Mouse (Mus musculus) urinary bladder, postnatal 10 days (tissue): Measurements from ENCODE around the gene Fut9.

Experiments used
- DNase-seq: peaks from one replicate; pipeline ENCODE4 v3.0.0; 2022; ENCODE audit warnings: low spot score

Gene Fut9

DNA sequence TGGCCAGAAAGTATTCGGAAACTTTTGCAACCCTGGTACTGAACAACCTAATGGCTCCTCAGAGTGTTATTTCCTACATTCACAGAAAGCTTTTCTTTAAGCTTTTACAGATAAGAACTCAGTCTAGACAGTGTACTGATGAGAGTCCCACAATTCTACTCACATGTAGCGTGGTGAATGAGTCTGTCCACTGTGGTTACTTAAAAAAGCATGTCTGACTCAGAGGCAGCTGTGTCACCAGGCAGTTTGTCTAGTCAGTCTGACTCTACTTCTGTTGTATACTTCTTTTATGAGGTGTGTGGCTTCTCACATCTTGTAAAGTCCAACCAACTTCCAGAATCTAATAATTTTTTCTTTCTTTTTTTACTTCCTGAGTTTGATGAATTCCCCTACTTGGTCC lies 154.5 kb downstream of the Fut9 start:
- no peak for DNase-seq

DNA sequence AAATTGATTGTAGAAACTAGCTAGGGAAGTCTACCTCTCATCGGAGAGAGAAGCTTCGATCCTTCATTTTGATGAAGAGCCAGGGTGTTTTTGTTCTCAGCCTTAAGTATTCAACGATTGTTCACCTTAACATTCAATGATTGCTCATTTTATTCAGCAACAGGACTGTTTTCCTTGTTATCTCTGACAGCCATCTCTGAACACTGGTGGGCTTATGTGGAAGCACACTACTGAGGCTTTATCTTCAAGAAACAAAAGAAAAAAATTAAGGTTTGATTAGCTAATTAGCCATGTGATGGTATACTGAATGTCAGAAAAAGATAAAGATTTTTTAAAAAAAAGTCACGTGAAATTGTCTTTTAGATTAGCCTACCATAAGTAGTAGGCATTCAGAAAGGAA lies 158.1 kb downstream of the Fut9 start:
- no peak for DNase-seq

DNA sequence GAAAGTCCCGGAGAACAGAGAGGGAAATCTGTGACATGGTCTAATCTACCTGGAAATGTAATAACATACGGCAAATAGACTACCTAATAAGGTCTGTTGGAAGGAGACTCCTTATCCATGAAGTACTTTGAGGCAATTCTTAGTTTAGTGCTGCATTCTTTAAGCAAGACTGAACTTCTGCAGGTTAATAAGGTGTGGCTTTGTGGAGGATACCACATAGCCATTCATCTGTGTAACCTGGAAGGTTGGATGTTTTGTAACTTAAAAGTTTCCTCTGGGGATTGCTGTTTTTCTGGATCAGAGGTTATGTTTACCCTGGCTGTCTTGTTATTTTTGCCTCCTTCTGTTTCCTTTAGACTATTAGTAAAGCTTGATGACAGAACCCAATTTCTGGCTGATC lies 166.8 kb downstream of the Fut9 start:
- DNase-seq: no peak

DNA sequence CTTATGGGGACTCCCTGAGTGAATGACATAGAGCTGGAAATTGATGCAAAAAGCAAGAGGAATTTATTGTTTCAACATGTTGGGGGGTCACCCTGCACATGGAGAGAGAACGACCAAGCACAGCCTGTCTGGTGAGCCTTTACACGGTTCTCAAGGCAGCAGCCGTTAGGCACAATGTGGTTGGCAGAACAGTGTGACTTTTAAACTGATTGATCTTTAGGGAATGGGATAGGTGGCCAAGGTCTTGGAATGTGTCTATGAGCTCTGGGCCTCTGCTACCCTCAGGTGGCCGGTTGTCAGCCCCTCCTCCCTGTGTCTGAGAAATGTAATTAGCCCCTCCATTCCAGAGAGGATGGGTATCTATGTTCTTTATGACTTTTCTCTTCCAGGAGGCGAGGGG lies 171.9 kb downstream of the Fut9 start:
- DNase-seq: no peak

DNA sequence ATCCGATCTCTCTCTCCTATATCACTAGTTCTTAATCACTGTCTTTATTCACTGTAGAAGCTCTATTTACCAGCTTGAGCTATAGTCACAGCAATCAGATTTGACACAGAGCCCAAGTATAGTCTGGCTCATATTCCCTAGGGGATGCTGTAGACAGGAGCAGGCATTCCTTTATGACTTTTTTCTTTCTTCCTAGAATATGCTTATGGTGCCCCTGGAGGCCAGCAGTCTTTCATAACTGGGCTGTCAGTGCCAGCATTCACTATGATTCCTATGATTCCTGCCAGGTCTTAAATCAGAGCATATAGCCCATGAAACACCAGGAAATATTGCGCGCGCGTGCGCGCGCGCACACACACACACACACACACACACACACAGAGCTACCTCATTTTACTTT lies 172.6 kb downstream of the Fut9 start:
- DNase-seq: no peak

DNA sequence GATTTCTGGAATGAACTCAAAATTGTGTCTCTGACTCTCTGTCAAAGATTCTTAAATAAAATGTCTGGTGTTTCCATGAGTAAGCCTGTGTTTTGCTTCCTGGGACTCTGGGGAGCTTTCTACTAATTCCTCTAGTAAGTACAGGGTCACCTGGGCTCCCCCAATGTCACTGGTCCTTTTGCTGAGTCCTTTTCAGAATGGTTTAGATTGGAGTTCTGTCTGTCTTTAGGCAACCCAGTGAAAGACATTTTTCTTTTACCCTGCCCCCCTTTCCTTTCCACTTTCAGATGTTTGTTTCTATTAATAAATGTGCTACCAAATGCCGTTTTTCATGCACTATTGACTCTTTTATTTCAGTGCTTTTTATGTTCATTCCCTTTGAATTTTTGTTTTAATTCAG lies 173.0 kb downstream of the Fut9 start:
- DNase-seq: no peak

DNA sequence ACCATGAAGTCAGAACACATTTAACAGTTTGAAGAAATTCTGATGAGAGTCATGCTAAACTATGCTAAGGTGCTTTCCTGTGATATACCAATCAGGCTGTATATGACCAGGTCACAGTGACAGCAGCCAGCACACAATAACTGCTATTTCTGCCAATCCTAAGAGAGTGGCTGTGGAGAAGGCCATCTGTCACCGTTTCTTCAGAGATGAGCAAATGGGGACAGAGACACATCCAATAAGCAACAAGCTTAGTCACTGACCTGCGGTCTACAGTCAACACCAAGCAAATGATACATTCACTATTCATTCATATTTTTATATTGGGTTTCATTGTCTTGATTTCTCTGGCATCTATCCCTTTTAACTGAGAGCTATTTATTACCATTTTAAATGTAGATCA lies 176.9 kb downstream of the Fut9 start:
- DNase-seq: no peak

DNA sequence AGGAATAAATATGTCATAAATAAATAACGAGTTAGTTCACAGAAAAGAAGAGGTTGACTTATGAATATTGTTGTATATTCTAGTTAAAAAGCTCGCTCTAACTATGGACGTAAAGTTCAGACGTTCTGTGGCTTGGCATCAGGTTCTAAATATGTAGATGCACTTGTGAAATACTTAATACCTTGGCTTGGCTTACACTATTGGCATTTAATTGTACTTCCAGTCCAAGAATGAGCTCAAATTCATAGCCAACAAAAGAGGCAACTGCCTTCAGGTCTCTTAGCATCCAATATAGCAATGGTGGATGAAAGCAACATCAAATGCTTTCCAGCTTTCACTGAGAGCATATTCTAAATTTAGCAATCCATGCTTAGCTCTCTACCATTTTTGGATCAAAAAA lies 182.7 kb downstream of the Fut9 start:
- DNase-seq: no peak

DNA sequence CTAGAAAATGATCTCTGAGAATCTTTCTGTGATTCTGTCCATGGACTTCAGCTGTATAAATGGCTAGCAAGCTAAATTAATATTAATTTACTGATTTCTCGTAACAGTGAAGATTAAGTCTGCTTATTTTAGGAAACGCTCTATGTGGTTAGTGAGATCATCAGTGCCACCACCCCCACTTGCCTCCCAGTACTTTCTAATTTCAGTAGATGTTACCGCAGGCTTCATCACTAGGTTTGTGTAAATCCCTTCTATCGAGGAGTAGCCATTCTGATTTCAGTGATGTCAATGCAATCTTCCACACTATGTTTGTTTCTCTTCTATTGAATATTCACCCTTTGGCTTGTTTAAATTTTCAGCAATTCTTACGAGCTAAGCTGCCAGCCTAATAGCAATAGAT lies 186.6 kb downstream of the Fut9 start:
- no peak for DNase-seq

DNA sequence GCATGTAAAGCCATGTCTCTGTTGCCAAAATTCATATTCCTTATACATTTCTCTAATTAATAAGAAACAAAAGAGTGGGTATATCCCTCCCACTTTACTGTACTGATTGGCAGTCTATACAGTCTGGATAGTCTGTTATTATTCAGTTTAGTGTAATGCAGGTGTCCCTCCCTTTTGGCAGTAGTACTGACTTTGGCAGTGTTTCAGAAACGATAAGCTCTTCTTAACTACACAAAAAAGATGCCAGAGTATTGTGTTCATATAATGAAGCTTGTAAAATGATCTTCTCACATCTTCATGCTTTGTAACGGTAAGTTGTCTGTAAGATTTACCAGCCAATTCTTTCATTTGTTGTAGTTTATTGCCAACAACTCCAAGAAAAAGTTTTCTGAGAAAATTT lies 189.6 kb downstream of the Fut9 start:
- DNase-seq: no peak

DNA sequence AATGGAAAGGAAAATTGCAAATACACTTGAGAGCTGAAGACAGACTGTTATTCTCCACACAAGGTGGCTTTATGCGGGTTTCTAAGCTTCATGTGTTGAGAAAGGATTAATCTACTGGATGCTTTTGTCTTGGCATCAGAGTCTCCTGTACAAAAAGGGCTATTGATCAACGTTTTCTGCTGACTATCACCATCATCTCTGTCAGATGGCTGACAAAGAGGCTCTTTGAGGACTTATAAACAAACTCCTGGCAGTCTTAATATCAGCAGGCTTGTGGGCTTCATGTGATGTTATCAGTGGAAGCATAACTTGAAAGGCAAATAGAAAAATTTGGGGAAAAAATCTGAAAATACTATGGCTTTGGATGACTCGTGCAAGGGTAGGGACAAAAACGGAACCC lies 206.8 kb downstream of the Fut9 start:
- no peak for DNase-seq
